Mouse (Mus musculus) lung, embryonic 16.5 days (tissue): ENCODE results near the gene Gm6588. TPM values are rescaled to one million over a fixed set of nuclear protein-coding genes. Genes with fewer than 3 reads are reported as not detected.

Source experiments
- ATAC-seq: fragments of 200-750 bp; cut with Nextera tagmentation; 2 replicates; pipeline ENCODE4 v1.8.0; 2017; ENCODE audit warnings: low read depth, mild to moderate bottlenecking, moderate library complexity
- H3K27ac ChIP-seq: fragments of 300-500 bp; sonication (generic); 2 replicates; pipeline ENCODE4 v1.5.1; 2014; ENCODE audit warnings: mild to moderate bottlenecking, control low read depth, low read length
- H3K27me3 ChIP-seq: fragments of 300-500 bp; sonication (generic); 2 replicates; pipeline ENCODE4 v1.6.1; 2014; ENCODE audit warnings: low read depth, low read length, mixed read lengths; ENCODE audit not compliant: control insufficient read depth, insufficient read depth
- H3K36me3 ChIP-seq: fragments of 300-500 bp; sonication (generic); 2 replicates; pipeline ENCODE4 v1.6.1; 2014; ENCODE audit warnings: low read length; ENCODE audit not compliant: control insufficient read depth, insufficient read depth
- H3K4me1 ChIP-seq: fragments of 300-500 bp; sonication (generic); replicated peaks from 2 replicates; pipeline ENCODE4 v1.6.1; 2014; ENCODE audit warnings: low read length, mixed read lengths; ENCODE audit not compliant: control insufficient read depth, insufficient read depth
- H3K4me2 ChIP-seq: fragments of 300-500 bp; sonication (generic); 2 replicates; pipeline ENCODE4 v1.6.1; 2014; ENCODE audit warnings: low read depth, low read length, control low read depth
- H3K4me3 ChIP-seq: fragments of 300-500 bp; sonication (generic); 2 replicates; pipeline ENCODE4 v1.5.1; 2014; ENCODE audit warnings: mild to moderate bottlenecking, low read length, control low read depth
- H3K9ac ChIP-seq: fragments of 300-500 bp; sonication (generic); 2 replicates; pipeline ENCODE4 v1.6.1; 2014; ENCODE audit warnings: low read length, control low read depth
- H3K9me3 ChIP-seq: fragments of 300-500 bp; sonication (generic); 2 replicates; pipeline ENCODE4 v1.6.1; 2016; ENCODE audit warnings: low read length; ENCODE audit not compliant: control insufficient read depth
- WGBS: fragments of 180-500 bp; shearing (Covaris S2); extraction: QIAGEN DNeasy Blood & Tissue Kit; methylation state at CpG from one replicate; pipeline ENCODE4 v1.1.7; 2014; 5-methylcytosine and 5-hydroxymethylcytosine counted together
- polyA plus RNA-seq: library from polyadenylated mRNA; unstranded; fragments of >200 nt; fragmentation: Nextera tagmentation; extraction: Ambion mirVana; gene quantifications from 2 replicates; pipeline ENCODE4 v1.2.1, GENCODE M21; 2015

Gm6588 gene
- polyA plus RNA-seq, 1 experiment from 2014 or later = not detected

GRCm38 (mm10) chr5:112419535-112419934 is 29.7 kb upstream of the Gm6588 start:
- Histone ChIP-seq H3K4me2 (no peak overlapping the region), H3K27ac (no peak overlapping the region), H3K4me3 (no peak overlapping the region), H3K9me3 (no peaks in the 10 kb centered on the region), H3K27me3 (peaks cover 3% of the 10 kb centered on the region), H3K9ac (no peak overlapping the region), H3K36me3 (no peaks in the 10 kb centered on the region), H3K4me1 (no peaks in the 10 kb centered on the region)
- no peak for ATAC-seq
- 25% methylated on average over 12 of the region's 12 CpGs for WGBS

GRCm38 (mm10) chr5:112426635-112427034 is 22.6 kb upstream of the Gm6588 start:
- no peaks in the 10 kb centered on the region for H3K4me1 ChIP-seq
- H3K27me3 ChIP-seq = peaks cover 6% of the 10 kb centered on the region
- no peak overlapping the region for H3K9ac ChIP-seq

GRCm38 (mm10) chr5:112427283-112427682 is 21.9 kb upstream of the Gm6588 start:
- 29% methylated on average over 2 of the region's 2 CpGs for WGBS
- Histone ChIP-seq H3K4me1 (no peaks in the 10 kb centered on the region), H3K36me3 (no peaks in the 10 kb centered on the region), H3K9me3 (no peaks in the 10 kb centered on the region), H3K27me3 (peaks cover 6% of the 10 kb centered on the region), H3K9ac (no peak overlapping the region), H3K4me3 (no peak overlapping the region), H3K27ac (no peak overlapping the region), H3K4me2 (no peak overlapping the region)
- peak; percentile 48; the same call in 1 of the 2 replicates for ATAC-seq

More at GRCm38 (mm10) chr5:112426635-112427034, 22.6 kb upstream of the Gm6588 start:
- WGBS = 81% methylated on average over 7 of the region's 7 CpGs
- no peak for ATAC-seq
- no peak overlapping the region for H3K27ac ChIP-seq
- no peaks in the 10 kb centered on the region for H3K36me3 ChIP-seq
- no peak overlapping the region for H3K4me2 ChIP-seq
- no peaks in the 10 kb centered on the region for H3K9me3 ChIP-seq
- no peak overlapping the region for H3K4me3 ChIP-seq

GRCm38 (mm10) chr5:112428944-112429343 is 20.3 kb upstream of the Gm6588 start:
- no peak overlapping the region for H3K9ac ChIP-seq
- peak; percentile 36; the same call in 1 of the 2 replicates for ATAC-seq
- no peaks in the 10 kb centered on the region for H3K4me1 ChIP-seq
- no peak overlapping the region for H3K4me3 ChIP-seq
- H3K4me2 ChIP-seq = no peak overlapping the region
- no peak overlapping the region for H3K27ac ChIP-seq
- WGBS = 12% methylated on average over 19 of the region's 19 CpGs
- H3K27me3 ChIP-seq = peaks cover 3% of the 10 kb centered on the region; the same call in 1 of the 2 replicates
- no peaks in the 10 kb centered on the region for H3K36me3 ChIP-seq
- H3K9me3 ChIP-seq = no peaks in the 10 kb centered on the region

- Histone ChIP-seq H3K4me2 (peak overlapping the region; percentile 26; the same call in 1 of the 2 replicates), H3K4me1 (no peaks in the 10 kb centered on the region), H3K36me3 (no peaks in the 10 kb centered on the region), H3K9ac (no peak overlapping the region), H3K27me3 (peaks cover 3% of the 10 kb centered on the region; the same call in 1 of the 2 replicates), H3K9me3 (no peaks in the 10 kb centered on the region), H3K4me3 (no peak overlapping the region), H3K27ac (no peak overlapping the region)
- WGBS = 17% methylated on average over 14 of the region's 14 CpGs
- ATAC-seq = no peak
Measured at GRCm38 (mm10) chr5:112431120-112431775, 18.0 kb upstream of the Gm6588 start.

- no peaks in the 10 kb centered on the region for H3K4me1 ChIP-seq
- peaks cover 3% of the 10 kb centered on the region; the same call in 1 of the 2 replicates for H3K27me3 ChIP-seq
- no peaks in the 10 kb centered on the region for H3K36me3 ChIP-seq
- no peak for ATAC-seq
- 71% methylated on average over 5 of the region's 5 CpGs for WGBS
- no peak overlapping the region for H3K4me3 ChIP-seq
- H3K9me3 ChIP-seq = no peaks in the 10 kb centered on the region
- no peak overlapping the region for H3K4me2 ChIP-seq
- H3K9ac ChIP-seq = no peak overlapping the region
- H3K27ac ChIP-seq = no peak overlapping the region
Measured at GRCm38 (mm10) chr5:112432033-112432432, 17.2 kb upstream of the Gm6588 start.

GRCm38 (mm10) chr5:112433004-112433403 is 16.2 kb upstream of the Gm6588 start:
- H3K4me1 ChIP-seq = no peaks in the 10 kb centered on the region
- WGBS = 2% methylated on average over 8 of the region's 8 CpGs
- no peak for ATAC-seq
- H3K9ac ChIP-seq = no peak overlapping the region
- no peak overlapping the region for H3K27ac ChIP-seq
- no peak overlapping the region for H3K4me2 ChIP-seq
- H3K4me3 ChIP-seq = no peak overlapping the region
- H3K27me3 ChIP-seq = peaks cover 3% of the 10 kb centered on the region; the same call in 1 of the 2 replicates
- no peaks in the 10 kb centered on the region for H3K9me3 ChIP-seq
- H3K36me3 ChIP-seq = no peaks in the 10 kb centered on the region

GRCm38 (mm10) chr5:112438535-112438934 is 10.7 kb upstream of the Gm6588 start:
- no peaks in the 10 kb centered on the region for H3K27me3 ChIP-seq
- no peak overlapping the region for H3K4me3 ChIP-seq
- H3K27ac ChIP-seq = no peak overlapping the region
- no peaks in the 10 kb centered on the region for H3K36me3 ChIP-seq
- no peaks in the 10 kb centered on the region for H3K9me3 ChIP-seq
- H3K4me1 ChIP-seq = no peaks in the 10 kb centered on the region
- WGBS = 30% methylated on average over 10 of the region's 10 CpGs
- H3K9ac ChIP-seq = no peak overlapping the region
- H3K4me2 ChIP-seq = no peak overlapping the region
- no peak for ATAC-seq

GRCm38 (mm10) chr5:112453088-112453487 is 3.9 kb downstream of the Gm6588 start:
- H3K4me3 ChIP-seq = no peak overlapping the region
- H3K36me3 ChIP-seq = no peaks in the 10 kb centered on the region
- no peak overlapping the region for H3K4me2 ChIP-seq
- H3K9me3 ChIP-seq = no peaks in the 10 kb centered on the region
- no peaks in the 10 kb centered on the region; the same call in 1 of the 2 replicates for H3K27me3 ChIP-seq
- H3K27ac ChIP-seq = no peak overlapping the region
- peak; percentile 72 for ATAC-seq
- whole genome bisulfite sequencing = 38% methylated on average over 9 of the region's 9 CpGs
- peaks cover 5% of the 10 kb centered on the region; the same call in 1 of the 2 replicates for H3K4me1 ChIP-seq
- no peak overlapping the region for H3K9ac ChIP-seq
